Mouse (Mus musculus) liver, embryonic 18 days (tissue): ENCODE results near the gene Igdcc4. TPM values are rescaled to one million over a fixed set of nuclear protein-coding genes. Genes with fewer than 3 reads are reported as not detected.

Experiments
- polyA plus RNA-seq: library from polyadenylated mRNA; depleted of rRNA; stranded (reverse); fragments of >200 nt; gene quantifications from 2 replicates; pipeline ENCODE4 v1.2.3, GENCODE M21; 2012; rRNA removed

The Igdcc4 gene
- 7.5 and 9.7 TPM in 2 replicates for polyA plus RNA-seq

GRCm38 (mm10) chr9:65100991-65101685 lies at the start of gene Igdcc4:
Gene Igdcc4, plus strand, starts transcription at chr9:65101486.

DNA sequence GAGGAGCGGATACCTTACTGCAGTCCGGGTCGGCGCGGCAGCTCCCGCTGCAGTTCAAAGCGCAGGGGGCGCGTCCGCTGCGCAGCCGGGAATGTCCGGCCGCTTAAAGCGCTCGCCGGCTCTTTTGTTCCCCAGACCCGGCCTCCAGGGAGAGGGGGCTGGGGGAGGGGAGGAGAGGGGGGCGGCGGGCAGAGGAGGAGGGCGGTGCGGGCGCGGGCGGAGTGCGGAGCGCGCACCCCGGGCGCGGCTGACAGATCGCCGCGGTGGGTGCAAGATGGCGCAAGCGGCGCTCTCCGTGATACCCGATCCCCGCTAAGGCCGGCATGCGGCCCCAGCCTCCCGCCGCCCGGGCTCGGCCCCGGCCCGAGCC lies 39.6 kb downstream of the Igdcc4 start, which contains the start of gene Igdcc3:
Gene Igdcc3, plus strand, starts transcription at position 254 of the 370 bp plus-strand sequence.

Other genes with a start within 250 kb of the Igdcc4 start
- gene Slc24a1, start 149.9 kb upstream of the Igdcc4 start, polyA plus RNA-seq: 0.03 and 0.10 TPM in 2 replicates
- 10.0 and 10.8 TPM in 2 replicates for gene Ints14, start 140.6 kb upstream of the Igdcc4 start, polyA plus RNA-seq
- 70.8 and 74.6 TPM in 2 replicates for gene Hacd3, start 79.8 kb upstream of the Igdcc4 start, polyA plus RNA-seq
- gene Dpp8, start 69.1 kb upstream of the Igdcc4 start, polyA plus RNA-seq: 16.5 and 17.9 TPM in 2 replicates
- 0.01 TPM in 1 of 2 replicates, not detected in the other for gene Igdcc3, start 39.7 kb downstream of the Igdcc4 start, polyA plus RNA-seq
- gene Parp16, start 93.9 kb downstream of the Igdcc4 start, polyA plus RNA-seq: 5.3 and 5.4 TPM in 2 replicates
- 0.02 and 0.03 TPM in 2 replicates for gene Cilp, start 163.7 kb downstream of the Igdcc4 start, polyA plus RNA-seq
- gene Clpx, start 192.8 kb downstream of the Igdcc4 start, polyA plus RNA-seq: 43.5 and 44.4 TPM in 2 replicates
- 3.8 and 4.5 TPM in 2 replicates for gene Pdcd7, start 244.6 kb downstream of the Igdcc4 start, polyA plus RNA-seq